Mouse (Mus musculus) thymus, postnatal 0 days (tissue): ENCODE measurements around the gene P4ha2. TPM values are rescaled to one million over a fixed set of nuclear protein-coding genes. Genes with fewer than 3 reads are reported as not detected.
A peak's percentile ranks its signal among the peaks of the same experiment; 100 is the strongest.

Experiments used
- DNase-seq: peaks from one replicate; pipeline ENCODE4 v3.0.0-alpha.2; 2015; ENCODE audit warnings: low spot score
- polyA plus RNA-seq: library from polyadenylated mRNA; unstranded; fragments of >200 nt; fragmentation: Nextera tagmentation; extraction: Ambion mirVana; gene quantifications from 2 replicates; pipeline ENCODE4 v1.2.1, GENCODE M21; 2015

Gene P4ha2
- polyA plus RNA-seq, 1 experiment from 2014 or later, result 5.1 TPM

GRCm38 (mm10) chr11:54068520-54069371 lies 31.1 kb upstream of the P4ha2 start, which contains the start of gene Pdlim4:
Gene Pdlim4, minus strand, starts transcription at chr11:54069014.
- peak; percentile 48 for DNase-seq

DNA sequence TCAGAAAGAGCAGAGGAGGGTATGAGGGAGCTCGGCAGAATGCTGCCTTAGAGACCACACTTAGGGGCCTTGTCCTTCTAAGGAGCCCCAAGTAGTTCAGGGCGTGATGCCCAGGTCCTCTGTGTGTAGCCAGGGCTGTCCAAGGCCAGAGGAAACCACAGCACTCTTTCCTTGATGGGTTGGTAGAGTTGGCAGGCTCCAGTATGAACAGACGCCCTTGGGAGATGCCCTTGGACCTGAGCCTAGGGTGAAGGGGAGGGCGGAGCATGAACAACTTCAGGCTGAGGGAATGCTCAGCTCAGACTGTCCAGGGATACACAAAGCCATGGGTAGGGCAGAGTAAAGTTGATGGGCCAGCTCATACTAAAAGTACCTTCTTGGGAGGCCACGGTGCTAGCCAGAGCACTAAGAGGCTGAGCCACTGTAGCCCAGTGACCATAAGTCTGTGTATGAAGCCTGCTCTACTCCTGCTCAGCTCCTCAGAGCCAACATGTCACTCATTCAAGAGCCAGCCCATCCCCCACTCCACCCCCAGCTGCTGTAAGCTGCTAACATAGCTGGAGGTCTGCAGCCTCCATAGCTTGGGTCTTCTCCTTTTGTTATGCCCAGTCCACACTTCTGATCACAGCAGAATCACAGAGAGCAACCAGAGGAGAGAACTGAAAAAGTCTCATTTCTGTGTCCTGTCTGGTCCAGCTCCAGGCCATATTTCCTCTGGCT lies 28.0 kb upstream of the P4ha2 start:
- peak; percentile 35 for DNase-seq

GRCm38 (mm10) chr11:54073291-54073690 lies 26.6 kb upstream of the P4ha2 start:
- DNase-seq, result no peak

- DNase-seq, result no peak
Measured at GRCm38 (mm10) chr11:54075353-54075752, 24.5 kb upstream of the P4ha2 start.

DNA sequence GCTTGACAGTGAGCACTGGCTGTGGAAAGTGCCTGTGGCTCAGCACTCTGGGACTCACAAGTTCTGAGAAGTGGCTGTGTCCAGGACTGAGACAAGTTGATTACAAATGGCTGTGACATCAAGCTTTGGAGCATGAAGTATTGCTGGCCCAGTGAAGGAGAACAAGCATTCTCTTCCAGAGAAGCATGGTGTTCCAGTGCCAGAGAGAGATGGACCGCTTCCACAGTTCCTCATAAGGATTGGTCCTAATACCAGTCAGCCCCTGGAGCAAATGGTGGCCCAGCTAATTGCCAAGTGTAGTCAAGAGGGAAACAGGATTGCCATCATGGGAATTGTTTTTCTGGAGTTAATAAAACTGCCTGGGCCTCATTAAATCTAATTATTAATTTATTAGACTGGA lies 23.8 kb upstream of the P4ha2 start:
- DNase-seq, result no peak

GRCm38 (mm10) chr11:54080435-54080834 lies 19.5 kb upstream of the P4ha2 start:
- peak; percentile 48 for DNase-seq

DNA sequence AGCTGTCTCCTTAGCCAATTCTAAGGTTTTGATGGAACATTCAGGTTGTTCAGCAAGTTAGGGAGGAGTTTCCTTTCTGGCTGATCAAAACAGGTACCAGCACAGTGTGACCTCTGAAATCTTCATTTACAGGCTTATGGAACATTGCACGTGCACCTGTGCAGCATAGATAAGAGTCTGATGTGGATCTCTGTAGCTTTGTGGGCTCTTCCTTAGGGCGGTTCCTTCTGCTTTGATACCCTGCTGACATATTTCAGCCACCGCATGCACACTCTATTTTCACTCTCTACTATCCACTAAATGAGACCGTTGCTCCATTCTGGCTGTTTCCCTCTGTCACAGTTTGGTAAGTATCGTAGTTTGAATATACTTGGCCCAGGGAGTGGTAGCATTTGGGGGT lies 17.2 kb upstream of the P4ha2 start:
- DNase-seq, result peak; percentile 58

DNA sequence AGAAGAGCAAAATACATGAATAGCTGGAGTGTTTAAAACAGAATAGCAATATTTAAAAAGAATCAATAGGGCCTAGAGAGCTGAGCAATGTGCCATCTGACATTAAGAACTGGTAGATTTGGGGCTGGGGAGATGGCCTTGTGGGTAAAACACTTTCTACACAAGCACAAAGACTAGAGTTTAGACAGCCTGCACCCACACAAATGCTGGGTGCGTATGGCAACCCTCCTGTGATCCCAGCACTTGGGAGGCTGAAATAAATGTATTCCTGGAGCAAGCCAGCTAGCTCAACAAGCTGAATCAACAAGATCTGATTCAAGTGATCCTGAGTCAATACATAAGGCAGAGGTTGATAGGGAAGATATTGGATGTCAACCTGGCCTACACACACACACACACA lies 14.9 kb upstream of the P4ha2 start:
- no peak for DNase-seq

GRCm38 (mm10) chr11:54085816-54086215 lies 14.1 kb upstream of the P4ha2 start:
- DNase-seq, result no peak

DNA sequence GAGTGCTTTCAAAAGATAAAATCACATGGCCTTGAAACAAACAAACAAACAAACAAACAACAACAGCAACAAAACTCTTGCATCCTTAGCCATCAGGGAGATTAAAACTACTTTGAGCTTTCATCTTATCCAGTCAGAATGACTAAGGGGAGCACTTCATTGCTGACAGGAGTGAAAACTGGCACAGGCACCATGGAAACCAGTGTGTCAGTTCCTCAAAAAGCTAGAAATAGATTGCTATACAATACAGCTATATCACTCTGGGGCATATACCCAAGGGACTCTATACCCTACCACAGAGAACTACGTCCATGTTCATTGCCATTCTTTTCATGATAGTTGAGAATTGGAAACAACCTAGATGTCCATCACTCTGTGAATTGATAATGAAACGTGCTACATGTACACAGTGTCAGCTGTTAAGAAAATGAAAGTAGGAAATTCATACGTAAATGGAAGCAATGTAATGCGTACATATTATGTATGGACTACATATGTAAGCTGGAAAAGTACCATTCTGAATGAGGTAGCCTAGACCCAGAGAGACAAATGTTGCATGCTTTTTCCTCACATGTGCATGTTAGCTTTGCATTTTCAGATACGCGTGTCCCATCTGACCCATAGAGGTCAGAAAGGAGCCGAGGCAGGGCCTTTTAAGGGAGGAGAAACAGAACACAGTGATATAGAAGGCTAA lies 11.5 kb upstream of the P4ha2 start:
- no peak for DNase-seq

DNA sequence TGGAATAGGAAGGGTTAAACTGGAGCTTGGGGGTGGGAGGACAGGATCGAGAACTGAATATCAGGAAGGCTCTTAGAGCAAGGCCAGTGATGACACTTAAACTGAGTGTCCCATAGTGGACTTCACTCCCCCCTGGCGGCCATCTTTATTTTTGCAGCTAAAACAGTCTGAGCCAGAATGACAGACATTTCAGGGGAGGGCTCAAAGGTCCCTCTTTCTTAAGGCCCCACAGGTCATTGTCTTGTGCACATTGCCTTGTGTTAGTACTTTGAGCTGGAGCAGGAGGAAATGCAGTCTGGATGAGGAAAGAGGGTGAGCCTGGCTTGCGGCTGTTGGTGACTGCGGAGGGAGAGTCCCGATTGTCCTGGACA lies 11.0 kb upstream of the P4ha2 start:
- peak; percentile 74 for DNase-seq

GRCm38 (mm10) chr11:54090091-54090879 lies 9.6 kb upstream of the P4ha2 start:
- DNase-seq, result no peak

- no peak for DNase-seq
Measured at GRCm38 (mm10) chr11:54091726-54092125, 8.2 kb upstream of the P4ha2 start.

GRCm38 (mm10) chr11:54092188-54092587 lies 7.7 kb upstream of the P4ha2 start:
- no peak for DNase-seq

- DNase-seq, result peak; percentile 47
Measured at GRCm38 (mm10) chr11:54093000-54093399, 6.9 kb upstream of the P4ha2 start.

GRCm38 (mm10) chr11:54100692-54101591 lies 1.0 kb downstream of the P4ha2 start:
- peak; percentile 36 for DNase-seq

GRCm38 (mm10) chr11:54101701-54102100 lies 1.8 kb downstream of the P4ha2 start:
- no peak for DNase-seq

DNA sequence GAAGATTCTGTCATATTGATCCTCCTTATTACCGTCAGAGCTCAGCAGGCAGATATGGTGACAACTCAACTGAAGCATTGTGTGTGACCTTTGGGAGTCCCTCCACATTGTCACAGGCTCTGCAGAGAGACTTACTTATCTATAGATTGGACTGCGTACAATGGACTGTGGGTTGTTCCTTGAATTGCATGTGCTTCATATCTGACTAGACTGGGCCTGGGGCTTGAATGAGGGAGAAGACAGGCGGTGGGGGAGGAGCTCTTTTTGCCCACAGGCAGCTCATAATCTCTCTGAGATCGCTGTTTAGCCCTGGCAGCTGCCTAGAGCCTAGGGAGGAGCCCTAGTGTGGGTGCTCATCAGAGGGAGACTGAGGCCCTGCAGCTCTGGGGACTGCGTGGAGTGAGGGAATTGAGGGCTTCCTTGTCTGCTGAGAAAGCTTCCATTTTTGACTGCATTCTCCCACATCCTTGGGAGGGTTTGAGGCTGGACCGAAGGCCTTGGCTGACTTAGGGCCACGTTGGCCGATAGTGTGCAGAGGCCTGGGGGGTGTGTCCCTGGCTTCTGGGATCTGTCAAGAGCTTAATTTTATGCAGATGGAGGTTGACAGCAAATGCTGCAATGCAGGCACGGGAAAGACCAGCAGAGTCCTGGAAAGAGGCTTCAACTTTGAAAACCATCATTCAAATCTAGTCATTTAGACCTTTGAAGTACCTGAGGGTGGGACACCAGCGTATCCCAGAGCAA lies 3.0 kb downstream of the P4ha2 start:
- no peak for DNase-seq

DNA sequence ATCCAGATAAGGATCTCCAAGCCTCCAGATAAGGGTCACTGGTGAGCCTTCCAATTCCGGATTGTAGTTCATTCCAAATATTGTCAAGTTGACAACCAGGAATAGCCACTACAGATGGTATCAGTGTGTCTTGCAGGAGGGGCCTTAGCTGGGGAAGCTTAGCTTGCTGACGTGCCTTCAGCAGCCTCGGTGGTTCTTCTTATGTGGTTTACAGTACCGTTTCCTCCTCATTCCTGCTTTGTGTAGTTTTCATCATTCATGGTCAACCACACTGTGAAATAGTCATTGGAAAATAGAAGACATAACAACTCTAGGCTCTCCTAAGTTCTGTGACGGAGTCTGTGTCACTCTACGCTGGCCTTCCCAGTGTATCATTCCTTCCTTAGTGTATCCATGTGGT lies 5.1 kb downstream of the P4ha2 start:
- peak; percentile 38 for DNase-seq
